Mouse (Mus musculus) CD8-positive naive resting alpha-beta T cell, adult 57 days (primary cell): Measurements from ENCODE around the gene Btbd35f26. TPM values are rescaled to one million over a fixed set of nuclear protein-coding genes. Genes with fewer than 3 reads are reported as not detected.

Experiments used
- total RNA-seq: library from RNA; stranded (reverse); gene quantifications from one replicate; pipeline ENCODE4 v1.2.4, GENCODE M21; 2023

Btbd35f26 gene
- not detected for total RNA-seq

DNA sequence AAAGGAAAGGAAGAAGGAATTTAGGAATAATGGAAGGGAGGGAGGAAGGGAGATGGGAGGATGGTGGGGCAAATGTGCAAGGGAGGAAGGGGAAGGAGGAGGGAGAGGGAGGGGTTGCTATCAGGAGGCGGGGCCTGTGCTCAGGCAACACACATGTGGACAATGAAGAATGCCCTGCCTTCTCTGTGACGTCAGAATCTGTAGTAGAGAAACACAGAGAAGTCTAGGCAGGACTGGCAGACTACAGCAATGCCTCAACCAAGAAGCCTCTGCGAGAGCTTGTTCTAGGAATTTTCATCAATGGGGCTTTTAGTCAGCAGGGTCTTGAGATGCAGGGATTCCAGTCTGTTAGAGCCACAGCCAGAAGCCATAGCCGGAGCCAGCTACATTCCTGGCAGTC is at the start of gene Btbd35f26:
Btbd35f26 (plus strand) TSS at position 301 of the 400 bp plus-strand sequence.

DNA sequence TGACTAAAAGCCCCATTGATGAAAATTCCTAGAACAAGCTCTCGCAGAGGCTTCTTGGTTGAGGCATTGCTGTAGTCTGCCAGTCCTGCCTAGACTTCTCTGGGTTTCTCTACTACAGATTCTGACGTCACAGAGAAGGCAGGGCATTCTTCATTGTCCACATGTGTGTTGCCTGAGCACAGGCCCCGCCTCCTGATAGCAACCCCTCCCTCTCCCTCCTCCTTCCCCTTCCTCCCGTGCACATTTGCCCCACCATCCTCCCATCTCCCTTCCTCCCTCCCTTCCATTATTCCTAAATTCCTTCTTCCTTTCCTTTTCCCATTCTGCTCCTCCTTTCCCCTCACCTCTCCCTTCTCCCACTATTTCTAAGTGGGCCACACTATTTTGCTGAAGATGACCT is 47.6 kb downstream of the Btbd35f26 start, which contains the start of gene Btbd35f19:
Btbd35f19 (minus strand) TSS at position 101 of the 400 bp plus-strand sequence.

Other genes starting within 250 kb of the Btbd35f26 start
- not detected for gene Btbd35f29, start 218.8 kb upstream of the Btbd35f26 start, total RNA-seq
- gene Spin2f, start 82.6 kb upstream of the Btbd35f26 start, total RNA-seq, result not detected
- gene Btbd35f19, start 47.5 kb downstream of the Btbd35f26 start, total RNA-seq, result not detected
- gene Gm21883, start 237.8 kb downstream of the Btbd35f26 start, total RNA-seq, result not detected